Mouse (Mus musculus) c-Kit-positive CD71-negative TER-119-negative erythroid progenitor cells, embryonic 14.5 days (primary cell): ENCODE results near the gene Sprtn.

Experiments used
- DNase-seq: peaks from one replicate; pipeline ENCODE4 v3.0.0-alpha.2; 2013; ENCODE audit warnings: low read depth

The Sprtn gene

DNA sequence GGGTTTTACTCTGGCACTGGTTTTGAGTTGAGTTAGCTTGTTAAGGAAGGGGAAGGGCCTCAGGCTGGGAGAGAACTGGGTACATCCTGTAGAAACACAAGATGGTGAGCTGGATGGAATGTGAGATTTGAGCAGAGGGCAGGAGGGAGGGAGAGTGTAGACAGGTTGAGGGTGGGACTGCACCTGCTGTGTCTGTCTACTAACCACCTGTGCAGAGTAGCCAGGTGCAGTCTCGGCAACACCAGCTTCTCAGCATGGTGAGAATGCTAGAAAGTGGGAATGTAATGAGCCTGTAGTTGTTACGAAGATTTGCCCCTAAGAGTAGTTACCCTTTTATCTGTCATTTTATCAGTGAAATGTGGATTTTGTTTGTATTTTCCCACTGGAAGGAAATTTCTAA is 7.8 kb downstream of the Sprtn start:
- DNase-seq = no peak

- DNase-seq = no peak
Observed at GRCm38 (mm10) chr8:124909936-124910335, 12.2 kb downstream of the Sprtn start.

GRCm38 (mm10) chr8:124910349-124910748 is 12.7 kb downstream of the Sprtn start:
- no peak for DNase-seq

DNA sequence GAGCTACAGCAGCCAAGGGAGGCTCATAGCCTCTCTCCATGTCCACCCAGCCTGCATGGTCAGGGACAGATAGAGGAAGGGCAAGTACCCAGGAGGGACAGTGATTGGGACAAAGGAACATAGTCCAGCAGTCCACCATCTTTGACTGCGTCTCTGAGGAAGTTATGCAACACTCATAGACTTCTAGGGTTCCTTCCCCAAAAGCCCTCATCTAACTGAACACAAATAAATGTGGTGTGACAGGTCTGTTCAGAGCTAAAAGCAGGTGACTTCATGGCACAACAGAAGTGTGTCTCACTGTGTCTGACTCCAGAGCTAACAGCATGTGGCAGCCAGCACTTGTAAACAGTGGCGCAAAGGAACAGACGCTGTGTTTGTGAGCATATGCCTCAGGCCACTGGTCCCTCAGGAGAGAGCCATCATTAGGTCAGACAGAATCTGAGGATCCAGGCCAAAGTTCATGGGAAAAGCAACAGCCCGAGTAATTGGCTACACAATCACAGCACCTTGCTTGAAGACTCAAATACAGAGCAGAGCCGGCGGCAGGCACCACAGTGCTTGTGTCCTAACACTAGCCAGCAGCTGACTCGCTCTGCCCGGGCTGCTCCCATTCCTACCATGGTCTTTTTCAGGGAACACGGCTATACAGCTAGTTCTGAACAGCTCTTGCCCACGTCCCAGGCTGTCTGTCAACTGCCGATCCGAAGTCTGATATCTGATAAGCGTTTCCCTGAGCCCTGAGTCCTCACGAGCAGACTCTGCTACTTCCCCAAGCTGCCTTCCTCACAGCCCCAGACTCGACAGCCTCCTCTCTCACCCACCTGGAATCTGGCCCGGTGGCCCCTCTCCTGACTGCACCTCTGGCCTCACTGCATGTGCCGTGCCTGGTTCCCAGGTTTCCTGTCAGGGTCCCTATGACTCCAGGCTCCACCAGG is 14.5 kb downstream of the Sprtn start:
- no peak for DNase-seq

- no peak for DNase-seq
Observed at GRCm38 (mm10) chr8:124914061-124914460, 16.4 kb downstream of the Sprtn start.

- DNase-seq = no peak
Observed at GRCm38 (mm10) chr8:124917741-124918484, 20.2 kb downstream of the Sprtn start.

- DNase-seq = no peak
Observed at GRCm38 (mm10) chr8:124921369-124922279, 23.9 kb downstream of the Sprtn start.

GRCm38 (mm10) chr8:124922490-124923089 is 24.9 kb downstream of the Sprtn start:
- DNase-seq = no peak

DNA sequence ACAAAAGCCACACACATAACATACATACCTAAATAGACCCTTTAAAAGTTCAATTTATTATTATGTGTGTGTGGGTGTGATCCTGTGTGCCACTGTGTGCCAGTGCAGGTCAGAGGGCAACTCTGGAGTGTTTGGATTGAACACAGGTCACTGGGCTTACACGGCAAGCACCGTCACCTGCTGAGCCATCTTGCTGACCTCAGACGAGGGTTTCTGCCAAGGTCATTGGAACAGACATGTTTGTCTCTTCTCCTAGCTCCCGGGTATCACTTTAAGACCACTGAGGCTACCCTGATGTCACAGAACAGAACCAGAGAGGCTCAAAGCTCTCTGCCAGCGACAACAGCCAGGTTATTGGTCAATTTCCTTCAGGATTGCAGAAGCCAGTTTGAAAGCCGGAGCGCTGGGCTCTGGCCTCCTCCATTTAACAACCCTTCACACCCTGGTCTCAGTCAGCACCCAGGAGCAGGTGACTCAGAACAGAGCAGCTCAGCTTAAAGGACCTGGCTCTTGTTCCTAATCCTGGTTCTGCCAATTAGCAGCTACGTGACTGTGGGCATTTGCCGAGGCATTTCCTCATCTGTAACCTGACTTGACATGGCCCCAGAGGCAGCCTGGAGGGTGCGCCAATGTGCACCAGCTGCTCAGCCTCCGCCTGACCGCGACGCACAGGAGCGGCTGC is 26.4 kb downstream of the Sprtn start:
- no peak for DNase-seq

DNA sequence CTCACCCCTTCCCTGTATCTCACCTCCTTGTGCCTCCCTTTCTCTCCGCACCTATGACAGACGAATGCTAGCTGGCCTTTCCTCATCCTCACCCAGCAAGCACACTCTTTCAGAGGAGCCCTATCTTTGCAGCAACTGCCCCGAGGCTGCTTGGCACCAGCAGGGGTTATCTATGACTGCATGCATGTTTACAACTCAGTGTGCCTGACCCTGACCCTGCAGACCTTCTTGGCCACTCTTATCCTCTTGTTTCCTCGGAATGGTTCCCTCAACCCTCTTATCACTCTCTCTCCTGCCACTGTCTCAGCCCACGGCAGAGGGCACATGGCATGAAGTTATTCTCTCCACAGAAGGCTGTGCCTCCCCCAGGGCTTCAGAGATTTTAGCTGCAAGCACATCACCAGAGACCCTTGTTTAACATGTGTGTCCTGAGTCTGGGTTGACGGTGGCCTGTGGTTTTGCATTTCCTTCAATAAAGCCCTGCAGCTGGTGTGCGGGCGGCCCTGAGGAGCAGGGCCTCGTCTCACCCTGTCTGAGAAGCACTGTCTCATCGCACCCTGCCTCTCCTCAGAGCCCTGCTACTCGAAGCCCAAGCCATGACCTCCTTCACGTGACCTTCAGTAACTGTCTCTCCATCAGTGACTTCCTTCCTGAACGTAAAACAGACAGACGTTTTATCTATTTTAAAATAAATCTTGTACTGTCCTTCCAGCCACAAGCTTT is 28.0 kb downstream of the Sprtn start:
- peak; percentile 44 for DNase-seq

DNA sequence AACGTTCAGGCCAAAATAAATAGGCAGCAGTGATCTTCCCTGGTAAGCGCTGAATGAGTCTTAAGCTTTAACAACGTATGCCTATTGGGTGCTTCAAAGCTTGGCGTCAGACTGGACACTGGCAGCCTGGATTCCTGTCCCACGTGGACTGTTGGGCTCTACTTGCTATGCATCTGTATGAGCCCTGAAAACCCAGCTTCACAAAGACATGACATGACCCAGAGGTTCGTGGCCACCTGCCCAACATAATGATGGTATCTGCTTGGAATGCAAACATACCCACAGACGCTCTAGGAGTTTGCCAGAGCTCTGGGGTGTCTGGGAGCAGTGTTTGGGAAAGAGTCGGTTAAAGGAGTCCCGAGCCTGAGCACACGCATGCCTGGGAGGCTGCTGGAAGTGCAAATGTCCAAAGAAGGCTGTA is 28.7 kb downstream of the Sprtn start:
- no peak for DNase-seq

GRCm38 (mm10) chr8:124929006-124929405 is 31.3 kb downstream of the Sprtn start:
- no peak for DNase-seq

- DNase-seq = no peak
Observed at GRCm38 (mm10) chr8:124930086-124930485, 32.4 kb downstream of the Sprtn start.

- no peak for DNase-seq
Observed at GRCm38 (mm10) chr8:124930649-124931048, 33.0 kb downstream of the Sprtn start.

DNA sequence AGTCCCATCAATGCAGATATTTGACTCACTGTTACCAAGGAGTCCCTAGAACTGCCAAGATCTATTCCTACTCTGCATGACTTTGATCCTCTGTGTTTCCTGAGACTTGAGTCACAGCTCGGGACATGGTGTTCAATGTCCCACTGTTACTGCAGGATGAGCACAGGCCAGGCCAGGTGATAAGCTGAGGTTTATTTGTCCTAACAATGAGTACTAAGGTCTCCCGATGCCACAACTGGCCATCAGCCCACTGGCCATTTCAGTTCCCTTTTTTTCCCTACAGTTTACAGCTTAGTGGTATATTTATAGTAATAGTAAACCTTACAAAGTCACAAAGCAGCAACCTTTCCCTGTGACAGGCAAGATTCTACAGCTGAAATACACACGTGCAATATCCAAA is 34.7 kb downstream of the Sprtn start:
- DNase-seq = no peak

DNA sequence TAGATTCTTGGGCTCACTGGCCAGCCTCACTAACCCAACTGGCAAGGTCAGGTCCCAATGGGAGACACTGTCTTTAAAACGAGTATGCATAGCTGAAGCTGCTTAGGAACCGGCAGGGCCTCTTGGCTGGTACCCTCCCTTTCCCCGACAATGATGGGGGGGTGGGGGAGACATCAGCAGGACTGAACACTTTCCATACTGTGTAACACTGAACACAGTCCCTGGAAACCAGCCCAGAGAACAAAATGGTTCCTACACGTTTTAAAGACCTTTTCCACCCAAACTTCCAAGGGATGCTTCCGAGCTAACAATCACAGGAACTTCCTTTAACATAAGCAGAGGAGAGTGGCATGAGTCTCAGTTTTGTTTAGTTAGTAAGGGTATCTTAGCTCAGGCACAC is 37.4 kb downstream of the Sprtn start:
- no peak for DNase-seq

DNA sequence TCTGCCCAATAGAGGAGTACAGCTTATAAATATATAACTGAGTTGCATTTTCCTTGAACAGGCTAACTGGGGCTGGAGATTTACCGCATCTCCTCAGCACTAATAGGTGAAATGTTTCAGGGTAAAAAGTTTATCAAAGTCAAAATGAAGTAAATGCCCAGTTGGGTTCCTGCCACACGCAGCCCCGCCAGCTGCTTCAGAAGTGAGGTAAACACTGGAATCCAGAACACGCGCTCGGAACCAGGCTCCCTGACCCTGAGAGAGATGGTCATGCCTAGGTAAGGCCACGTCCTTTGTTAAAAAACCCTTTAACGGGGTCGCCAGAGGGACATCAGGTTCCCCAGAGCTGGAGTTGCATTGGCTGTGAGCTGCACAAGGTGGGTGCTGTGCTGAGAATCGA is 39.0 kb downstream of the Sprtn start:
- no peak for DNase-seq

DNA sequence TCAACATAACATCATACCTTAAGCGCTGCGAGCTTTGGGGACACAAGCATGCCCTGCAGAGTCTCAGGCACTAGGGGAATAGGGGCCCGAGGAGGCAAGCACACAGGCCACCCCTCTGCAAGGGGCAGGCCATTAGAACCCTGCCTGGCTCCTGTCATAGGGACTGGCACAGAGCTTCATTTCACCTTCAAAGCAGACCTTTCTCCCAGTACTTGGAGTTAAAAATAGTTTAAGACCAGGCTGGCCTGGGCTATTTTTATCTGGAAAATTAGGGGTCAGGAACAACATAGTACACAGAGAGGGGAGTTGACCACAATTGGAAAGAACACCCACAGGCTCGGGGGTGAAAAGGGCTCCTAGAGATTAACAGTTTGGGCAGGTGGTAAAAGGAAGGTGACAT is 39.6 kb downstream of the Sprtn start:
- no peak for DNase-seq

DNA sequence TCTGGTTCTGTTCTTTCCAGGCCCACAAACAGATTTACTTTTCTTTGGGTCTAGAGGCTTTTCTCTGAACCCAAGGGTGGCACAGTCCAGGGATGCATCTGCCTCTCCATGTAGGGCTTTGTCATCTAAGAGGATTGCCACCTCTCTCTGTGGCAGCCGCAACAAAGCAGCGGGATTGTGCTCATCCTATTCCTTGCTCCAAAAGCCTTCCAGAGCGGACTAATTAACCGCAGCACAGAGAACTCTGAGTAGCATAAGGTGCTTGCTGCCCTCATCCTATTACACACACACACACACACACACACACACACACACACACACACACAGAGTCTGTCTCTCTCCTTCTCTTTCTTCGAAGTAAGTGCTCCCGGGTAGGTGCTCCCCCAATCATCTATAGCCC is 46.1 kb downstream of the Sprtn start:
- no peak for DNase-seq

DNA sequence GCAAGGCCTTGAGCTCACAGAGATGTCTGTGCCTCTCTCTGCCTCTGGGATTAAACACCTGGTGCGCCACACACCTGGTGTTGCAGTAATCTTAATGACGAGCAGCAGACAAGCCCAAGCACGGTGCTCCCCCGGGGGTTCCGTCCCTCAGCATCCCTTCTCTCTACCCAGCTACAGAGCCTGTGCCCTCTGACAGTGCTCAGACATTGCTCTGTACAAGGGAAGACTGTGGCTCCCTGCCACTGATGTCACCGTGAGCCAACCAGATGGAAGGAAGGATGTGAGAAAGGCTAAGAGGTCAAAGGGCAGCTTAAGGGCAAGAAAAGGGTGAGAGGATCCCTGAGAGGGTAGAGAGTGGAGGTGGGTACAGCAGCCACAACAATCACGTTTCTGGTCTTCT is 46.7 kb downstream of the Sprtn start:
- no peak for DNase-seq
